Mouse (Mus musculus) midbrain, embryonic 14.5 days (tissue): Measurements from ENCODE around the gene Iqgap3. TPM values are rescaled to one million over a fixed set of nuclear protein-coding genes. Genes with fewer than 3 reads are reported as not detected.

ENCODE experiments used
- ATAC-seq: fragments of 200-750 bp; cut with Nextera tagmentation; 2 replicates; pipeline ENCODE4 v1.8.0; 2017; ENCODE audit warnings: moderate number of reproducible peaks, moderate library complexity; ENCODE audit not compliant: low FRiP score, low TSS enrichment
- DNase-seq: peaks from one replicate; pipeline ENCODE4 v3.0.0-alpha.2; 2015
- H3K27ac ChIP-seq: fragments of 300-500 bp; sonication (generic); replicated peaks from 2 replicates; pipeline ENCODE4 v1.5.1; 2014; ENCODE audit warnings: mild to moderate bottlenecking, low read depth, low read length, moderate library complexity
- H3K27me3 ChIP-seq: fragments of 300-500 bp; sonication (generic); 2 replicates; pipeline ENCODE4 v1.6.1; 2014; ENCODE audit warnings: low read length, control low read depth, mixed read lengths; ENCODE audit not compliant: control insufficient read depth, insufficient read depth
- H3K36me3 ChIP-seq: fragments of 300-500 bp; sonication (generic); 2 replicates; pipeline ENCODE4 v1.6.1; 2014; ENCODE audit warnings: low read length, control low read depth; ENCODE audit not compliant: control insufficient read depth, insufficient read depth
- H3K4me1 ChIP-seq: fragments of 300-500 bp; sonication (generic); 2 replicates; pipeline ENCODE4 v1.6.1; 2014; ENCODE audit warnings: mild to moderate bottlenecking, antibody characterized with exemption, low read length, control low read depth; ENCODE audit not compliant: control insufficient read depth, insufficient read depth
- H3K4me2 ChIP-seq: fragments of 300-500 bp; sonication (generic); 2 replicates; pipeline ENCODE4 v1.6.1; 2014; ENCODE audit warnings: mild to moderate bottlenecking, low read length, moderate library complexity
- H3K4me3 ChIP-seq: fragments of 300-500 bp; sonication (generic); replicated peaks from 2 replicates; pipeline ENCODE4 v1.5.1; 2014; ENCODE audit warnings: low read depth, low read length
- H3K9ac ChIP-seq: fragments of 300-500 bp; sonication (generic); replicated peaks from 2 replicates; pipeline ENCODE4 v1.6.1; 2014; ENCODE audit warnings: mild to moderate bottlenecking, low read length, moderate library complexity
- H3K9me3 ChIP-seq: fragments of 300-500 bp; sonication (generic); 2 replicates; pipeline ENCODE4 v1.6.1; 2016; ENCODE audit warnings: low read length, control low read depth, mixed read lengths; ENCODE audit not compliant: control insufficient read depth
- WGBS: fragments of 180-500 bp; shearing (Covaris S2); extraction: QIAGEN DNeasy Blood & Tissue Kit; methylation state at CpG from one replicate; pipeline ENCODE4 v1.1.7; 2014; 5-methylcytosine and 5-hydroxymethylcytosine counted together
- polyA plus RNA-seq: library from polyadenylated mRNA; unstranded; fragments of >200 nt; fragmentation: Nextera tagmentation; extraction: Ambion mirVana; gene quantifications from 2 replicates; pipeline ENCODE4 v1.2.1, GENCODE M21; 2014

Gene Iqgap3
- polyA plus RNA-seq, 1 experiment from 2014 or later = 3.5 TPM

DNA sequence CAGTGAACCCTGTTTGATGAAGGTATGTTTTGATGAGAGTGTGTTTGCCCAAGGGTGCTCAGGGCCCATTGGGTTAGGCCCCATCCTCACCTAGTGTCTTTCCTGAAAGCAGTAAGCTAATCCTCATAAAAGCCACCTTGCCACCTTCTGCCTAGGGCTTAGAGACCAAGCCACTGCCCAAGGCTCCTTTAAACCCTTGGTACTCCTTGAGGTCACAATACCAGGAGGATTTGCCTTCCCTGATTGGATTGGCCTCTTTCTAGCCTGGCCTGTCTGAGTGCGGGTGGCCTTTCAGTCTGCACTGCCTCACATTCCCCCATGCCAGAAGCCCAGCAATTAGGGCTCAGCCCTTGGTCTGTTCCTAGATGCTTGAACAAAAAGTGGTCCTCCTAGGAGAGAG is 66.1 kb downstream of the Iqgap3 start:
- Histone ChIP-seq H3K27me3 (no peaks in the 10 kb centered on the region), H3K36me3 (no peaks in the 10 kb centered on the region), H3K4me2 (no peak overlapping the region), H3K9ac (no peak overlapping the region), H3K4me3 (no peak overlapping the region), H3K9me3 (no peaks in the 10 kb centered on the region), H3K4me1 (peaks cover 78% of the 10 kb centered on the region), H3K27ac (no peak overlapping the region)
- DNase-seq (no peak), ATAC-seq (no peak)
- 80% methylated on average over 1 of the region's 1 CpGs for WGBS

DNA sequence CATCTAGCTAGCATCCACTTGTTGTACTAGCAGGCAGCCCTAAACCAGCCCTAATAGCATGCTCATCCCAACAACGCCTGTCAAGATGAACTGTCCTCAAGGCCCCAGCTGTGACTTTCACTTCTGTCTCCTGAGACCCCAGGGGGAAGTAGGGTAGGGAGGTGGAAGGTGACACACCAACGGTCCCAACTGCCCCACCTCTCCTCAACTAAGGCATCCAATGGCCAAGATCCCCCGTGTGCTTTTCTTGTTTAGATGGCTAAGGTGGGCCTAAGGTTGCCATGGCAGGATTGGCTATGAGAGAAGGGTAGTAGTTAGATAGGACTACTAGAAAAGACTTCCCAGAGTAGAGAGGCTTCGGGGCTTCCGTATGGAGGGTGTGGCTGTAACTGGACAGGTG is 66.6 kb downstream of the Iqgap3 start:
- H3K27ac ChIP-seq = no peak overlapping the region
- no peaks in the 10 kb centered on the region for H3K9me3 ChIP-seq
- peaks cover 82% of the 10 kb centered on the region for H3K4me1 ChIP-seq
- 89% methylated on average over 5 of the region's 5 CpGs for WGBS
- H3K4me3 ChIP-seq = no peak overlapping the region
- H3K9ac ChIP-seq = no peak overlapping the region
- DNase-seq = no peak
- no peak for ATAC-seq
- H3K4me2 ChIP-seq = no peak overlapping the region
- H3K36me3 ChIP-seq = no peaks in the 10 kb centered on the region
- no peaks in the 10 kb centered on the region for H3K27me3 ChIP-seq

DNA sequence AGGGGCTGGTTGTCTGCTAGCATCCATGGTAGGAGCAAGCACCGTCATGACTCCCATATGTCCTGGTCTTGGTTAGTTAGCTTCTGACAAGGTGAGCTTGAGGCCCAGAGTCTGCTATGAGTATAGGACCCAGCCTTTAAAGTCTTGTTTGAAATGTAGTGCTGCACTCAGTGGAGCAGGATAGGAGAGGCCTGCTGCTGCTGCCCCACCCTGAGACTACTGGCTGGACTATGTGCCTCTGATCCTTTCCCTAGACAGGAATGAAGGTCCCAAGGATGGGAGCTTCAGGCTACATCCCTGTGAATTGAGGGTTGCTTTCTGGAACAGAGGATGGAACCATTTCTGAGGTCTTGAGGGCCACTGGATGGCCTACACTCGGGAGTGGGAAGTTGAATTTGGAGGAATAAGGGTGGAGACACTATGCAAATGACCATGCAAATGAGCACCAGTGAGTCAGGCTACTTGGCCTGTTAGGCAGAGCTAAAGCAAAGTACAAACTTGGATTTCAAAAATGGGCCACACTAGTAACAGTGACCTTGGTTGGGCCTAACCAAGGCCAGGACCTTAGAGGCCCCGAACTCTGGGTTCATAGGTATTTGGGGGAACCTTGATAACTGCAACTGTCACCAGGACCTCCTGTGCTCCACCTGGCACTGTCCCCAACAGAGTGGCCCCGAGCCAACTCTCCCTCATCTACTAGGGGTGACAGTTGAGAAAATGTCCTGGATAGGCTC is 67.2 kb downstream of the Iqgap3 start:
- WGBS = 70% methylated on average over 4 of the region's 4 CpGs
- Histone ChIP-seq H3K4me1 (peaks cover 83% of the 10 kb centered on the region), H3K36me3 (no peaks in the 10 kb centered on the region), H3K27ac (peak overlapping the region; percentile 91), H3K4me3 (no peak overlapping the region), H3K9ac (no peak overlapping the region; the same call in 1 of the 2 replicates), H3K4me2 (peak overlapping the region; percentile 46; the same call in 1 of the 2 replicates), H3K9me3 (no peaks in the 10 kb centered on the region), H3K27me3 (no peaks in the 10 kb centered on the region)
- ATAC-seq (no peak), DNase-seq (no peak)

DNA sequence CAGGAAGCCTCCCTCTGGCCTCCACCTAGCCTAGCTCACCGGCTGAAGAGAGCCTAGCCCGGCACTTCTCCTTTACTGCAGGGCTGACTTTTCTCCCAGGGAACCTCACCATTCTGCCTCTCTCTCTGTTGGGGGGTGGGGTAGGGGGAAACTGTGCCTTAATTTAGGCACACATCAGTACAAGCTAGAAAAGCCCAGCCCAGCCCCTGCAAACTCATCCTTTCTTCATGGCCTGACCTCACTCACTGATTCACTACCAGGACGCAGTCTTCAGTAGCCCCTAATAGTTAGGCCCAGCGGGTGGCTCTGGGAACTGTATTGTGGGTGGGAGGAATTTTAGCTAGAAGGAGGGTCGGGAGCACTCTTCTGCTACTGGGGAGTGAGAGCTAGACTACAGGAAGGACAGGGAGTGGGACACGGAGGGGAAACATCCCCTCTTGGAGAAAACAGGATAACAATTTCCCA is 67.8 kb downstream of the Iqgap3 start:
- DNase-seq (no peak), ATAC-seq (no peak)
- Histone ChIP-seq H3K27ac (peak overlapping the region; percentile 91), H3K4me3 (no peak overlapping the region), H3K4me2 (peak overlapping the region; percentile 46; the same call in 1 of the 2 replicates), H3K36me3 (no peaks in the 10 kb centered on the region), H3K4me1 (peaks cover 77% of the 10 kb centered on the region), H3K9me3 (no peaks in the 10 kb centered on the region), H3K27me3 (no peaks in the 10 kb centered on the region), H3K9ac (peak overlapping the region; percentile 13)
- WGBS = 21% methylated on average over 6 of the region's 6 CpGs

DNA sequence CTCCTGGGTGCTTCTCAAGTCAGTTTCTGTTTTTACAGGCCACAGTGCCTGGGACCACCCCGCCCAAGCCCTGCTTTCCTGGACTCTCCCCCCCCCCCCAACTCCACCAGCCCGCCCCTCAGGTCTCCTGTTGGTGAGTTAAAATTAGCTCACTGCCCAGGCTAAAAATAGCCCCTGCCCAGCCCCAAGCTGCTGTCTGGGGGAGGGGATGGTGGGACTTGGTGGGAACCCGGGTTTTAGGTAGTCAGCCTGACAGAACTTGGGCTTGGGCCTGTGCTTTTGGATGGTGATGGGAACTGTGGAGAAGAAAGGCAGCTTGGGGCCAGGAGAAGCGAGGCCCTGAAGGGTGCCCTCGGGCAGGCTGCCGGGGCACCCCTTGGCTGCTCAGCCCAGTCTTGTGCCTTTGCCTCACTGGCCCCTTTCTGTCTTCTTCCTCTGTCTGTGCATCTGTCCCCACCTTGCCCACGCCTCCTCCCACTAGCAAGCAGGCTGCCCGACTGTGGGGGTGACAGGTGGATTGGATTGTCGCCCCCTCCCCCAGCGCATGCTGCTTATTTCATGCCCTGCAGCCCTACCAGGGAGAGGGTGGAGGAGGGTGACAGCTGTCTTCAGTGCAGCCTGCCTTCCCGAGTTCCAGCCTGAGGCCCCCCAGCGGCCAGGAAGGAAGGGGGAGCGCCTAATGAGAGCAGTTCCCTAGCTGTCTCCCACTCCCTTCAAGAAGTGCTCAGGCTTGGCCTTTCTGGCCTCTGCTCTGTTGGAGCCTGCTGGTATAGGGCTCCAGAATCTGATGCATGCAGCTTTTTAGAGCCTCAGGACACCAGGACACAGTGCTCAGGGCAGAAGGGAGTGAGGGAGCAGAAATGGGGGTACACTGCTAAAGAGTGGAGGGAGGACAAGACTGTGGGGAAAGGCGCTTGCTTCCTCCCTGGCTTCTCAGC is 68.6 kb downstream of the Iqgap3 start:
- no peaks in the 10 kb centered on the region for H3K27me3 ChIP-seq
- no peaks in the 10 kb centered on the region for H3K9me3 ChIP-seq
- 16% methylated on average over 14 of the region's 14 CpGs for WGBS
- no peaks in the 10 kb centered on the region for H3K36me3 ChIP-seq
- H3K9ac ChIP-seq = peak overlapping the region; percentile 13
- H3K4me3 ChIP-seq = no peak overlapping the region
- DNase-seq = peak; percentile 71
- peaks cover 69% of the 10 kb centered on the region for H3K4me1 ChIP-seq
- peak overlapping the region; percentile 46 for H3K4me2 ChIP-seq
- ATAC-seq = peak; percentile 12; the same call in 1 of the 2 replicates
- H3K27ac ChIP-seq = peak overlapping the region; percentile 91

DNA sequence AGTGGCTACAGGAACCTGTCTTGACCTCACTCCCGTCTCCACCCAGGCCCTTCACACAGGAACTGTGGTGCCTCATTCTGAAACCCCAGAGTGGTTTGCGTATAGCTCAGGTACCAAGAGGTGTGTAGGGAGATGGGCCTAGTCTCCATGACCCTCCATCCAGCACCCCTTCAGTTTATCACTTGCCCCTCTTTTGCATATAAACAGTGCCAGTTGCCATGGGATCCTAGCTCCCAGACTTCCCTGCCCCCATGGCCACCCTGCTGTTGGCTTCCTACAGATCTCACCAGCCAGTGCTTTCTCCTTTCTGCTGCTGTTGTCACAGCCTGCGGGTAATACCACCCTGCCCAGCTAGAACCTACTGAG is 69.2 kb downstream of the Iqgap3 start:
- Histone ChIP-seq H3K9me3 (no peaks in the 10 kb centered on the region), H3K27me3 (no peaks in the 10 kb centered on the region), H3K4me3 (no peak overlapping the region), H3K27ac (peak overlapping the region; percentile 91), H3K4me1 (peaks cover 62% of the 10 kb centered on the region), H3K36me3 (peaks cover 6% of the 10 kb centered on the region), H3K4me2 (peak overlapping the region; percentile 46), H3K9ac (peak overlapping the region; percentile 13; the same call in 1 of the 2 replicates)
- ATAC-seq (no peak), DNase-seq (peak; percentile 21)
- WGBS = 52% methylated on average over 3 of the region's 3 CpGs

DNA sequence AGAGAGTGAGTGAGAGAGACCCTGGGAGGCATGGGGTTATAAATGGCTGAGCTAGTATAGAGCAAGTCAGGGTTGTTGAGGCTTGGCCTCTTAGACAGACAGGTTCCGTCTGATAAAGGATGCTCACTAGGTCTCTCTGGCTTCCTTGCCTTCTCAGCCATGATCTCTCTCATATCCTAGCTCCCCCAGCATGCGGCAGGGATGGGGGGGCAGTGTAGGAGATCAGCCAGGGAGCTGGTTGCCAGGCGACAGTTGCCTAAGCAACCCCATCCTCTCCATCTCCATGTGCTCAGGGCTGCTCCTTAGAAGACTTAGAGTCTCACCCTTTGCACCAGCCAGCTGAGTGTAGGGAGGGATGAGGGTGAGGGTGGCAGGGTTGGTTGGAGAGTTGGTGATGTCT is 70.3 kb downstream of the Iqgap3 start:
- peak overlapping the region; percentile 91 for H3K27ac ChIP-seq
- peaks cover 16% of the 10 kb centered on the region for H3K36me3 ChIP-seq
- no peaks in the 10 kb centered on the region for H3K9me3 ChIP-seq
- H3K4me1 ChIP-seq = peaks cover 52% of the 10 kb centered on the region
- H3K4me2 ChIP-seq = peak overlapping the region; percentile 46
- peak overlapping the region; percentile 28; the same call in 1 of the 2 replicates for H3K9ac ChIP-seq
- peak; percentile 90 for ATAC-seq
- peak; percentile 93 for DNase-seq
- no peaks in the 10 kb centered on the region for H3K27me3 ChIP-seq
- H3K4me3 ChIP-seq = no peak overlapping the region
- 12% methylated on average over 3 of the region's 3 CpGs for WGBS

DNA sequence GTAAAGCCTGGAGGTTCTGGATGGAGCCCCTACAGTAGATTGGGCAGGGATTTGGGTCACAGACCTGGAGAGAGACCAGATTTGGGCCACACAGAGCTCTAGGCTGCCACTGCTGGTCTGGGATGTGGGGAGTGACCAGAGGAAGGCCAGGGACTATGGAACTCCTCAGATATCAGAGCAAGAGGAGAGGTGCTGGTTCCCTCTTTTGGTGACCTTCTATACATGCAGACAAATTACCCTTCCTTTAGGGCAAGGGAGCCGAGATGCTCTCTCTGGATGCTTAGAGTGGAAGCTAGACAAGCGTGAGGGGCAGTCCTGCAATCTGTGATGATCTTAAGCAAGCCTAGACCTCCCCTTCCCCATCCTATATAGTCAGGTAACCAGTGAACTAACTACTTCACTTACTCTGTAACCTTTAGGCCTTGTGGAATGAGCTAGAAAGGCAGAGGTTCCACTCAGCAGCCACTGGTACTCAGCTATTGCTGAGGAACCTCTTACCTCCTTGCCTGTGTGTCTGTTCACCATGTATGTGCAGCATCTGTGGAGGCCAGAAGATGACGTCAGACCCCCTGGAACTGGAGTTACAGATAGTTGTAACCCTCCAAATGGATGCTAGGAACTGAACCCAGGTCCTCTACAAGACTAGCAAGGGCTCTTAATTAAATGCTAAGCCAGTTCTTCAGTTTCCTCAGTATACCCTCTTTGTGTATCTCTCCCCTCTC is 71.7 kb downstream of the Iqgap3 start:
- H3K4me1 ChIP-seq = peaks cover 55% of the 10 kb centered on the region
- peaks cover 21% of the 10 kb centered on the region for H3K36me3 ChIP-seq
- no peak overlapping the region; the same call in 1 of the 2 replicates for H3K9ac ChIP-seq
- H3K4me3 ChIP-seq = no peak overlapping the region
- H3K27me3 ChIP-seq = no peaks in the 10 kb centered on the region
- no peak overlapping the region for H3K4me2 ChIP-seq
- ATAC-seq = no peak
- 96% methylated on average over 3 of the region's 3 CpGs for WGBS
- no peak for DNase-seq
- peak overlapping the region; percentile 91 for H3K27ac ChIP-seq
- no peaks in the 10 kb centered on the region for H3K9me3 ChIP-seq
